Mouse (Mus musculus) layer of hippocampus, adult 6 months (tissue): Measurements from ENCODE around the gene Pogz. TPM values are rescaled to one million over a fixed set of nuclear protein-coding genes. Genes with fewer than 3 reads are reported as not detected.

Experiments
- long read RNA-seq, 2 experiments: library from polyadenylated mRNA; unstranded; transcript quantifications; one replicate each; pipeline ENCODE4 v2.0.0; 2019 to 2020
- polyA plus RNA-seq: library from polyadenylated mRNA; unstranded; fragments of <200 nt; fragmentation: Nextera tagmentation; gene quantifications from 2 replicates; pipeline ENCODE4 v1.2.3, GENCODE M21; 2021

Pogz gene
- 5.5 and 5.9 TPM in 2 replicates for polyA plus RNA-seq
- long read RNA-seq, experiment 1, partial matches to known transcripts, result 0 of 17 reads
- long read RNA-seq, experiment 1, other reads (novel, unspliced or antisense), result 16 of 17 reads
- long read RNA-seq, experiment 2, partial matches to known transcripts, result 32 of 34 reads
- long read RNA-seq, experiment 2, other reads (novel, unspliced or antisense), result 2 of 34 reads

GRCm38 (mm10) chr3:94837183-94837890, at the start of gene Pogz:
Gene Pogz, plus strand, starts transcription at chr3:94837567.

GRCm38 (mm10) chr3:94886316-94887224, 49.2 kb downstream of the Pogz start, which contains the start of gene Psmb4:
Gene Psmb4, minus strand, starts transcription at chr3:94886961.

Other genes starting within 250 kb of the Pogz start
- not detected in 2 replicates for gene Gm10972, start 194.5 kb upstream of the Pogz start, polyA plus RNA-seq
- 0.85 and 2.0 TPM in 2 replicates for gene Tuft1, start 178.7 kb upstream of the Pogz start, polyA plus RNA-seq
- 0.59 TPM in 1 of 2 replicates, not detected in the other for gene Selenbp2, start 144.0 kb upstream of the Pogz start, polyA plus RNA-seq
- gene Cgn, start 51.1 kb upstream of the Pogz start, polyA plus RNA-seq, result 0.73 and 2.1 TPM in 2 replicates
- gene Psmb4, start 49.4 kb downstream of the Pogz start, polyA plus RNA-seq, result 181 and 189 TPM in 2 replicates
- gene Selenbp1, start 95.5 kb downstream of the Pogz start, polyA plus RNA-seq, result 36.6 and 38.5 TPM in 2 replicates
- gene Rfx5, start 116.5 kb downstream of the Pogz start, polyA plus RNA-seq, result 2.5 and 2.6 TPM in 2 replicates
- 9.2 and 10.6 TPM in 2 replicates for gene Pi4kb, start 137.2 kb downstream of the Pogz start, polyA plus RNA-seq
- 4.8 and 5.7 TPM in 2 replicates for gene Zfp687, start 177.9 kb downstream of the Pogz start, polyA plus RNA-seq
- gene Psmd4, start 205.0 kb downstream of the Pogz start, polyA plus RNA-seq, result 232 and 236 TPM in 2 replicates